Mouse (Mus musculus) layer of hippocampus, postnatal 10 days (tissue): Measurements from ENCODE around the gene Setd5. TPM values are rescaled to one million over a fixed set of nuclear protein-coding genes. Genes with fewer than 3 reads are reported as not detected.

Source experiments
- DNase-seq, 2 experiments: peaks; one replicate each; pipeline ENCODE4 v3.0.0; 2021; ENCODE audit warnings: low spot score in 2 of 2
- total RNA-seq, 2 experiments: library from RNA; stranded (reverse); gene quantifications; 2 replicates each; pipeline ENCODE4 v1.2.3; 2021

Gene Setd5
- total RNA-seq, 2 experiments from 2014 or later, result 130 TPM

DNA sequence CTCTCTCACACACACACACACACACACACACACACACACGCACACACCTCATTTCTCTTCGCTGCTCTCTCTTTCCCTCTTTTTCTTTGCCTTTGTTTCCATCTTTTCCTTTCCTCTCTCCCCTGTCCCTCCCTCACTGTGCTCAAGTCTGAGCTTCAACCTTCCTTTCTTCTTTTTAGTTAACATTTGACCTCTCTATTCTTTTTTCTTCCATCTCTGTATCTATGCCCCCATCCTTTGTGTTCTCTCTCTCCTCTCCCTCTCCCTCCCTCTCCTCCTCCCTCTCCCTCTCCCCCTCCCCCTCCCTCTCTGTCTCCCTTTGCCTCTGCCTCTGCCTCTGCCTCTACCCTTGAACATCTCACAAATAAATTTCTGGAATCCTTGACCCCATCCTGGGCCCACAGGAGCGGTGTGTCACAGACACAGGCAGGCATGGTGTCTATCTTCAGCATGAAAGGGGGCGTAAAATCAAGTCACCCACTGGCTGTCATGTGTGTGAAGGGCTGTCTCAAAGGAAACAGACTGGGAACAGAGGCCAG, 102.1 kb downstream of the Setd5 start:
- DNase-seq, result no peak

DNA sequence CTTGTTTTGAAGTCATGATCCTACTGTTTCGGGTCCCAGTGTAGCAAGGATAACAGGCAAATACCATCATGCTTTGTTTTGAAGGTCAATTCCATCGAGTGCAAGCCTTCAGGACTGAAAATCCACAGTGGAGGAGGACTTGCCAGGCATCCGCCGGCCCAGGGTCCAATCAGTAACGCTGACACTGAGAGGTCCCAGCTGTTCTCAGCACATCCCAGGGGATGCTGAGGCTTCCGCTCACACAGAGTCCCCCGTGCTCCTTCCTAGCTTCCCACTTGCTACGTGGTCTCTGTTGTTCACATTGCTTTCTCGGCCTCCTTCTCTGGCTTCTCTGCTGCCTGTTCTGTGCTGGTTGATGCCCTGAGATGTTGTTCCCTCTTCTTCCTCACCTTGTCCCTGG, 107.0 kb downstream of the Setd5 start:
- DNase-seq, result no peak

DNA sequence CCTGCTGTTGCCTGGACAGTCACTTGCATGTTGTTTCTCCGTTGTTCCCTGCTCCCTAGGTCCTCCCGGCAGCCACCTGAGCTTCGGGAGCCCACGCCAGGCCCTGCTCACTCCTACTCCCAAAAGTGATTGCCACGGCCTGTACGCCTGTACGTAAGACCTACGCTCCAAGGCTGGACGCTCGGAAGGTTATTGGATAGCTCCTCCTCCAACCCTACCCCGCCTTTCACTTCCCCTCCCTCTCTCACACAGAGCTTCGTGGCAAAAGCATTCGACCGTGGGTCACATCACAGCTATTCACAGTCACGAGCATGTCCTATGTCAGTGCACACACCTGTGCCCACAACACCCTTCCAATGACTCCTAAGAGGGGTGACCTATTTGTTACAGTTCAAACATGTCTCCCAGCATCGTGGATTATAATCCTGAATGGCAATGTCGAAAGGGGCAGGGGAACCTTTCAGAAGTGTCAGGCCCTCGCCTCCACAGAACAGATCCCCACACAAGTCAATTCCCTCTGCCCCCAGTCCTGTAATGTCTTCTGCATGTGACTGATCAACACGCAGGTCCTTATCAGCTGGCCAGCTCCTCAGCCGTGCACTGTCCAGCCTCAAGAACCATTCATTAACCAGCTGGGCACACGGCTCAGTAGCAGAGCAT, 107.8 kb downstream of the Setd5 start:
- no peak for DNase-seq

DNA sequence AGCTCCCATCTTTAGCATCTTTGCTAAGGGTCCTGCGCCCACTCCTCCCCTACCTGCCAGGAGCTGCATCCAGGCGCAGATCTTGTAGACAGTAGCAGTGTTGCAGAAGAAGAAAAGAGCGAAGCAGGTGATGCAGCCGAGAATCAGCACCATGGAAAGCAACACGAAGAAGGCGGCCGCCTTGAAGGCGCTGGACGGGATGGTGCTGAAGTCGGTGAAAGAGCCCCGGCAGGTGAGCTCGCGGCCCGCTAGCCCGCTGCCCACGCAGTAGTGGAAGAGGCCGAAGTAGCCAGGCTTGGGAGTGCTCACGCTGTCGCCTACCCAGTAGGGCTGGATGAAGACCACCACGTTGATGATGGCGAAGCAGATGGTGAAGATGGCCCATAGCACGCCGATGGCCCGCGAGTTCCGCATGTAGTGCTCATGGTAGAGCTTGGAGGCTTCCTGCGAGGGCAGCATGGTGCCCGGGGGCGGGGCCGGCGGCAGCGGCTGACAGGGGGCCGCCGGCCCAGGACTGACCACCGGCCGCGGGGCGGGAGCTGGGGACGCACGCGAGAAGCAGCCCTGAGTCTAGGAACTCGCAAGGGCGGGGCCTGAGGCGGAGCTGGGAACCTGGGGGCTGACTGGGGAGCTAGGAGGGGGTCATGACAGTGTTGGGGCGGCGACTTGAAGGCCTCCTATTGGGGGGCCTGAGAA, 116.7 kb downstream of the Setd5 start:
- DNase-seq, result peak; percentile 21 to 53

DNA sequence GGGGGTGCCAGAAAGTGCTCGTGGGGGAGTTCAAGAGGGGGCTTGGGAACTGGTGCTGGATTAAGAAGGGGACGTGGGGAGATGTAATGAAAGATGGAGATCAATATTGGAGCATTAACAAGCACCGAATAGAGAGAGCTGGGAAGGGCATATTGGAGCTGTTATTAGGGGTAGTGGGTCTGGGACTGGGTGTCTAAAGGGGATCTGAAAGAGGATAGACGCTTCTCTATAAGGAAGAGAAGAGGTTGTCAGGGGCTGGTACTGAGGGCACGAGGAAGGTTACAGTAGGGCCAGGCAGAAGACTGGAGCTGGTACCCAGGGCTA, 117.3 kb downstream of the Setd5 start:
- no peak for DNase-seq

DNA sequence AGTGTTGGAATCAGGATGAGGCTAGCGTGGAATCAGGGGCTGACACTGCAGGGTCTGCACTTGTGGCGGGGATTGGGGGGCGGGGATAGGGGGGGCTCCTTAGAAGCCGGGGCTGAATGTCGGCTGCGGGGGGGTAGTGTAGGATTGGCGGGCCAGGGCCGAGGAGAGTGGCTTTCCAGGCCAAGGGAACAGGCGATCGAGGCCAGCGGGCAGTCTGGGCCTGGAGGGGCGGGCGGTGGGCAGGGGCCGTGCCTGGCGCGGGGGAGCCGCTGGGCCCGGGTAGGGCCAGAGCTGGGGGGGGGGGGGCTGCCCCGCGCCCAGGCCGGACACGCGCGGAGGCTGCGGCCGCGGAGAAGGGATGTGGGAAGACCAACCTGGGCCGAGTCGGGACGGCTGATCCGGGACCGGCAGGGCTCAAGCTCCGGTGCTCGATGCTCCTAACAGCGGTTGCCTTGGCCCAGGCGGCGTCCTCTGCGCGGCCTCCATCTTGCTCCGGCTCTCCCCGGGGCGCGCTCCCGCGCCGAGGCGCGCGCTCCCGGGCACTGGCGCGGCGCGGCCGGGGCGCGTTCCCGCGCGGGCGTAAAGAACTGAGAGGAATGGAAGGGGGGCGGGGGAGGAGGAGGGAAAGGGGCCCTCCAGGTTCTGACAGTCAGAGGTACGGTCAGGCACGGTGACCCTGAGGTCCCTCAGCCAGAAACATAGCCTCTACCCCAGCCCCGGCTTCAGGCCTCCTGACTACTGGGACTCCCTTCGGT, 117.9 kb downstream of the Setd5 start, which contains the start of gene Lhfpl4:
Lhfpl4 (minus strand) TSS at position 544 of the 755 bp plus-strand sequence.
- DNase-seq, result peak; percentile 59 to 76

DNA sequence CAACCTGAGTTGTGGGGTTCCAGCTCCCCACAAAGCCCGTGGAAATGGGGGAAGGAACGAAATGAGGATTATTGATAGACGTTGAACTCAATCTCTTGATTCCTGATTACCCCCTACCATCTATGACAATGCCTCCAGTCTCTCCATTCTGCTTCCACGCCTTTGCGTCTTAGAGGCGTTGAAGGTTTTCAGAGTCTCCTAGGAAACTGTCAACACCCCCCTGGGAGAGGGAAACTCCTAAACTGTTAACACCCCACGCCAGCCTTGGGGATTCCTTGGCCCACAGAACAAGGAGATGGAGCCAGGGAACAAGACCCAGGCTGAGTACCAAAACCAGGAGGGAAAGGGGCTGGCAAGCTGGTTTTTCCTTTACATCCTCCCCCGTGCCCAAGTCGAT, 118.4 kb downstream of the Setd5 start:
- DNase-seq, result no peak

Other genes with a start within 250 kb of the Setd5 start
- gene Srgap3, start 130.1 kb upstream of the Setd5 start, total RNA-seq, result 100 to 1,000 TPM; 256 to 268 TPM
- 10 to 100 TPM; 38.5 to 41.6 TPM for gene Thumpd3, start 31.1 kb upstream of the Setd5 start, total RNA-seq
- gene Lhfpl4, start 118.0 kb downstream of the Setd5 start, total RNA-seq, result 10 to 100 TPM; 93.2 to 95.1 TPM
- 10 to 100 TPM; 18.1 to 20.6 TPM for gene Mtmr14, start 160.5 kb downstream of the Setd5 start, total RNA-seq
- 1 to 10 TPM; 7.1 to 8.1 TPM for gene Cpne9, start 204.9 kb downstream of the Setd5 start, total RNA-seq
- gene Brpf1, start 229.8 kb downstream of the Setd5 start, total RNA-seq, result 10 to 100 TPM; 28.3 to 28.6 TPM
- gene Ogg1, start 249.6 kb downstream of the Setd5 start, total RNA-seq, result 1 to 10 TPM; 6.7 to 8.0 TPM